Mouse (Mus musculus): ENCODE results near the gene Tsg101. TPM values are rescaled to one million over a fixed set of nuclear protein-coding genes. Genes with fewer than 3 reads are reported as not detected.
A peak's percentile ranks its signal among the peaks of the same experiment; 100 is the strongest.
"Not testable (repeated sequence)": the region's sequence is repeated elsewhere in the genome, so short reads cannot be mapped to it uniquely, and the experiment has no call there.

The Tsg101 gene
- polyA plus RNA-seq, 1 experiment from 2014 or later: 370 TPM

- H3K27ac ChIP-seq: peak overlapping the region; percentile 95
- H3K27me3 ChIP-seq (replicated peaks): no peaks in the 10 kb centered on the region
- H3K4me1 ChIP-seq: peaks cover 30% of the 10 kb centered on the region
- peak overlapping the region; percentile 78 for H3K4me2 ChIP-seq
- no peak for ATAC-seq (replicated peaks)
- H3K4me3 ChIP-seq: peak overlapping the region; percentile 100
- H3K9me3 ChIP-seq: no peaks in the 10 kb centered on the region
- WGBS: 19% methylated on average over 13 of the region's 13 CpGs
- H3K36me3 ChIP-seq (replicated peaks): no peaks in the 10 kb centered on the region; the same call in 1 of the 2 replicates
- peak overlapping the region; percentile 95 for H3K9ac ChIP-seq
Measured at GRCm38 (mm10) chr7:46918678-46919371, 944 bp downstream of the Tsg101 start.

DNA sequence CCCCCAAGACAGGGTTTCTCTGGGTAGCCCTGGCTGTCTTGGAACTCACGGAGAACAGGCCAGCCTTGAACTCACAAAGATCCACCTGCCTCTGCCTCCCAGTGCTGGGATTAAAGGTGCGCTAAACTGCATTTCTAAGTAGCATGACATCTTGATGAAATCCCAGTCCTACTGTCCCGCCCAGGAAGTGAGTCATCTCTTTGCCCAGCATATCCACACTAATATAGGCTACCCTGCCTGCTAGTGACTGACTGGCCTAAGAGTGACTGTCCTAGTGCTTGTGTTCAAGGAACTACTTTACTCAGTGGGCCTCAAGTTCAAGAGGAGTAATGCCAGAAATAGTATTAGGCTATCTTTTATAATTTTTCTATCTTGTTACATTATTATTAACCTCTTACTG lies 3.4 kb downstream of the Tsg101 start:
- no peak overlapping the region for H3K4me3 ChIP-seq
- H3K9ac ChIP-seq: no peak overlapping the region
- no peaks in the 10 kb centered on the region for H3K27me3 ChIP-seq (replicated peaks)
- peaks cover 30% of the 10 kb centered on the region for H3K4me1 ChIP-seq
- H3K9me3 ChIP-seq: no peaks in the 10 kb centered on the region
- H3K4me2 ChIP-seq: no peak overlapping the region
- no peak for ATAC-seq (replicated peaks)
- 93% methylated on average over 3 of the region's 3 CpGs for WGBS
- no peak overlapping the region for H3K27ac ChIP-seq
- peaks cover 11% of the 10 kb centered on the region for H3K36me3 ChIP-seq (replicated peaks)

DNA sequence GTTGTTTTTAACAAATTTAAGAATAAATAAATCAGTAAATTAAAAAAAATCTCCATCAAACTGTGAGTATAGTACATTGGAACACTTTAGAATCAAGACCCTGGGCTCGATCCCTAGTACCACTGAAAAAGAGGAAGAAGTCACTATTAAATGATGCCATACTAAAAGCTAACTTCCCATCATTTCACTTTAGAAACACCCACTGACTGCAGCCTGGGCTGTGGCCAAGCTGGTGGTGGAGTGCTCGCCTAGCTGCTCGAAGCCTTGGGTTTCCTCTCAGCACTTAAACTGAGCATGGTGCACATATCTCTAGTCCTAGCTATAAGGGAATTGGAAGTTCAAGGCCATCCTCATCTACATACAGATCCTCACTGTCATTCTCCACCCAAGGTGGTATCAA lies 8.5 kb downstream of the Tsg101 start:
- ATAC-seq (replicated peaks): no peak
- H3K4me1 ChIP-seq: peaks cover 4% of the 10 kb centered on the region; the same call in 1 of the 2 replicates
- no peak overlapping the region for H3K4me2 ChIP-seq
- H3K27ac ChIP-seq: no peak overlapping the region
- H3K36me3 ChIP-seq (replicated peaks): peaks cover 56% of the 10 kb centered on the region
- H3K9me3 ChIP-seq: no peaks in the 10 kb centered on the region
- H3K9ac ChIP-seq: no peak overlapping the region
- no peak overlapping the region for H3K4me3 ChIP-seq
- WGBS: 97% methylated on average over 3 of the region's 3 CpGs
- no peaks in the 10 kb centered on the region for H3K27me3 ChIP-seq (replicated peaks)

DNA sequence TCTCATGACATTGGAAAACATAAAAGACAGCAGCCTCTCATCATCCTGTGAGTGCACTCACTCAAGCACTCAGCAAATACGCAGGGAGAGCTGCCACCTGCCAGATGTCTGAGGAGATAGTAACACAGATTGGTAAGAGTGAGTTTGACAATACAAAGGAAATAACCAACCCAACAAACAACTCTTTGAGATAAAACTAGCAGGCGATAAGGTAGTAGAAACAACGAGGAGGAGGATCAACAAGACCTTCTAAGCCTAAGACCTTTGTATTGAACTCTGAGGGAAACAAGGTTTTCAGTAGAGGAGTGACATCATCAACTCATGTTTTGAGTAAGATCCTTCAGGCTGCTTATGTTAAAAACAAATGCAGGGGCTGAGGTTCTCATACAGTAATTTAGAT lies 20.4 kb downstream of the Tsg101 start:
- H3K27me3 ChIP-seq (replicated peaks): no peaks in the 10 kb centered on the region
- H3K36me3 ChIP-seq (replicated peaks): peaks cover 53% of the 10 kb centered on the region
- no peak for ATAC-seq (replicated peaks)
- no peak overlapping the region for H3K27ac ChIP-seq
- H3K4me3 ChIP-seq: no peak overlapping the region
- WGBS: 96% methylated on average over 3 of the region's 3 CpGs
- H3K9me3 ChIP-seq: no peaks in the 10 kb centered on the region
- no peak overlapping the region for H3K4me2 ChIP-seq
- no peaks in the 10 kb centered on the region for H3K4me1 ChIP-seq
- H3K9ac ChIP-seq: no peak overlapping the region

DNA sequence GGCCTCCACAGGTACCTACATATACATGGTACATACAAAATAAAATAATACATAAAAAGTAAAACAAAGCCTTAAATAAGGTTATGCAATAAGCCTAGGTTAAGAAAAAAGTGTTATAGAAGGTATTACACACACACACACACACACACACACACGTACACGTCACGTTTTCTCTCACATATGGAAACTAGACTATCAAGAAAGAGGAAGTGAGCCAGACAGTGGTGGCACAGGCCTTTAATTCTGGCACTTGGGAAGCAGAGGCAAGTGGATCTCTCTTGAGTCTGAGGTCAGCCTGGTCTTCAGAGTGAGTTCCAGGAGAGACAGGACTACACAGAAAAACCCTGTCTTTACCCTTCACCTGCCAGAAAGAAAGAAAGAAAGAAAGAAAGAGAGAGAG lies 24.3 kb downstream of the Tsg101 start:
- Histone ChIP-seq H3K4me3 (no peak overlapping the region), H3K4me2 (no peak overlapping the region), H3K27ac (no peak overlapping the region), H3K9me3 (no peaks in the 10 kb centered on the region), H3K36me3 (replicated peaks) (peaks cover 58% of the 10 kb centered on the region), H3K27me3 (replicated peaks) (no peaks in the 10 kb centered on the region), H3K4me1 (no peaks in the 10 kb centered on the region), H3K9ac (no peak overlapping the region)
- 95% methylated on average over 3 of the region's 3 CpGs for WGBS
- ATAC-seq (replicated peaks): no peak

- no peak for ATAC-seq (replicated peaks)
- Histone ChIP-seq H3K36me3 (replicated peaks) (peaks cover 29% of the 10 kb centered on the region), H3K27ac (no peak overlapping the region), H3K27me3 (replicated peaks) (no peaks in the 10 kb centered on the region), H3K9me3 (no peaks in the 10 kb centered on the region), H3K4me1 (no peaks in the 10 kb centered on the region), H3K4me3 (no peak overlapping the region), H3K9ac (no peak overlapping the region), H3K4me2 (no peak overlapping the region)
- 81% methylated on average over 3 of the region's 3 CpGs for WGBS
Measured at GRCm38 (mm10) chr7:46883304-46883703, 36.5 kb downstream of the Tsg101 start.

DNA sequence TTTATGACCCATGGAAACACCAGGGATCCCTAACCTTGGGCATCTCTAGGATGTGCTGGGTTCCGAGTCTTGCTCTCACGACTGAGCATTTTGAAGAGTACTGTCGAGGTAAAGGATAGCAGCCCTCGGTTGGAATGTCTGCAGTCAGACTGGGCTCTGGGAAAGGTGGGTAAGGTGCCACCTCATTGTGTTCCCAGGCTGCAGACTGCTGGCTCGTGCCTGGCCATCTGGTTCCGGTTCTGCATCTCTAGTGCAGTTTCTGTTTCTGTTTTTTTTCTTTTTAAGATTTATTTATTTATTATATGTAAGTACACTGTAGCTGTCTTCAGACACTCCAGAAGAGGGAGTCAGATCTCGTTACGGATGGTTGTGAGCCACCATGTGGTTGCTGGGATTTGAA lies 37.8 kb downstream of the Tsg101 start:
- not testable (repeated sequence) for ATAC-seq (replicated peaks); H3K4me3 ChIP-seq; H3K9ac ChIP-seq; H3K27me3 ChIP-seq (replicated peaks); H3K4me1 ChIP-seq; H3K27ac ChIP-seq; H3K9me3 ChIP-seq; H3K4me2 ChIP-seq
- 87% methylated on average over 8 of the region's 8 CpGs for WGBS
- peaks cover 19% of the 10 kb centered on the region for H3K36me3 ChIP-seq (replicated peaks)

DNA sequence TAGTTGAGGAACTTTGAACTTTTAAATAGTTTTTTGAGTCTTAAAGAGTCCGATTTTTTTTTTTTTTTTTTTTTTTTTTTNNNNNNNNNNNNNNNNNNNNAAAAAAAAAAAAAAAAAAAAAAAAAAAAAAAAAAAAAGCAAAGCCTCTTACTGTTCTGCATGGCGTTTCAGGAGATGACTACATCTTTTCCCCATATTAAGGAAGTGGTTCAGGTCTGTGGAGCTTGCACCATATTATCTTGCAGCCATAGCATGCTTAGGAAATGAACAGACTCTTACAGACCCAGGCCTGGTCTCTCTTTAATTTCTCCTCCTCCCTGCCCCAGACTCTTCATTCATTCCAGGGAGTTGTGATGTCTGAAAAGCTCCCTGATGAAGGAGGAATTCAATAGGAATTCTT lies 38.8 kb downstream of the Tsg101 start:
- Histone ChIP-seq H3K4me1 (no peaks in the 10 kb centered on the region), H3K27ac (no peak overlapping the region), H3K4me3 (no peak overlapping the region), H3K27me3 (replicated peaks) (no peaks in the 10 kb centered on the region), H3K9ac (no peak overlapping the region), H3K9me3 (no peaks in the 10 kb centered on the region), H3K4me2 (no peak overlapping the region), H3K36me3 (replicated peaks) (peaks cover 11% of the 10 kb centered on the region; the same call in 1 of the 2 replicates)
- WGBS: 100% methylated on average over 2 of the region's 2 CpGs
- no peak for ATAC-seq (replicated peaks)

- H3K4me2 ChIP-seq: no peak overlapping the region
- 96% methylated on average over 5 of the region's 5 CpGs for WGBS
- ATAC-seq (replicated peaks): no peak
Measured at GRCm38 (mm10) chr7:46879851-46880250, 39.9 kb downstream of the Tsg101 start.

GRCm38 (mm10) chr7:46877255-46877654 lies 42.5 kb downstream of the Tsg101 start:
- 88% methylated on average over 6 of the region's 6 CpGs for WGBS
- no peaks in the 10 kb centered on the region for H3K27me3 ChIP-seq (replicated peaks)

More at GRCm38 (mm10) chr7:46879851-46880250, 39.9 kb downstream of the Tsg101 start:
- no peak overlapping the region for H3K9ac ChIP-seq
- no peaks in the 10 kb centered on the region for H3K27me3 ChIP-seq (replicated peaks)
- no peak overlapping the region for H3K27ac ChIP-seq
- H3K9me3 ChIP-seq: no peaks in the 10 kb centered on the region
- H3K4me1 ChIP-seq: no peaks in the 10 kb centered on the region
- 0 out of 2 replicates have a peak, but pooled peaks cover 1% of the 10 kb centered on the region for H3K36me3 ChIP-seq (replicated peaks)
- no peak overlapping the region for H3K4me3 ChIP-seq

DNA sequence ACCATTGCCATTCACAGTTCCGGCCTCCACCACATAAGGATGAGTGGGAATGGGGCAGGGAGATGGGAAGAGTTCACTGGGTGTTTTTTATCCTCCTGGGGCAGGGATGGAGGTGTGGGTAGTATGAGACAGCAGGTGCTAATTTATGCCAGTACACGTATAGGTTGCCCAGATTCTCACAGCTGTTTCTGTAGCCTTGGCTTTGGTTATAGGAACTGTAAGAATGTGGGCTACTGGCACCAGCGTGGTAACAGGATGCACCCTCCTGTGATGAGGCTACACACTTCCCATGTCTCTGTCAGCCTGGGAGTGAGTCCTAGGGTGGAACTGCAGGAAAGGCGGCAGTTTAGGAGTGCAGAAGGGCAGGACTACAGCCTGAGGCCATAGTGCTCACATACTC lies 42.9 kb downstream of the Tsg101 start:
- Histone ChIP-seq H3K27me3 (replicated peaks) (no peaks in the 10 kb centered on the region), H3K4me1 (no peaks in the 10 kb centered on the region), H3K27ac (no peak overlapping the region), H3K9me3 (no peaks in the 10 kb centered on the region), H3K36me3 (replicated peaks) (no peaks in the 10 kb centered on the region), H3K4me3 (no peak overlapping the region), H3K9ac (no peak overlapping the region), H3K4me2 (no peak overlapping the region)
- ATAC-seq (replicated peaks): no peak
- 84% methylated on average over 4 of the region's 4 CpGs for WGBS

More at GRCm38 (mm10) chr7:46877255-46877654, 42.5 kb downstream of the Tsg101 start:
- no peak overlapping the region for H3K27ac ChIP-seq
- no peaks in the 10 kb centered on the region for H3K4me1 ChIP-seq
- no peak overlapping the region for H3K4me2 ChIP-seq
- H3K9me3 ChIP-seq: no peaks in the 10 kb centered on the region
- H3K9ac ChIP-seq: no peak overlapping the region
- H3K36me3 ChIP-seq (replicated peaks): no peaks in the 10 kb centered on the region
- no peak for ATAC-seq (replicated peaks)
- no peak overlapping the region for H3K4me3 ChIP-seq

GRCm38 (mm10) chr7:46871988-46872387 lies 47.8 kb downstream of the Tsg101 start:
- Histone ChIP-seq H3K9ac (no peak overlapping the region), H3K4me2 (no peak overlapping the region), H3K4me1 (no peaks in the 10 kb centered on the region), H3K4me3 (no peak overlapping the region), H3K36me3 (replicated peaks) (no peaks in the 10 kb centered on the region), H3K27me3 (replicated peaks) (no peaks in the 10 kb centered on the region), H3K9me3 (no peaks in the 10 kb centered on the region), H3K27ac (no peak overlapping the region)
- WGBS: 78% methylated on average over 4 of the region's 4 CpGs
- no peak for ATAC-seq (replicated peaks)

DNA sequence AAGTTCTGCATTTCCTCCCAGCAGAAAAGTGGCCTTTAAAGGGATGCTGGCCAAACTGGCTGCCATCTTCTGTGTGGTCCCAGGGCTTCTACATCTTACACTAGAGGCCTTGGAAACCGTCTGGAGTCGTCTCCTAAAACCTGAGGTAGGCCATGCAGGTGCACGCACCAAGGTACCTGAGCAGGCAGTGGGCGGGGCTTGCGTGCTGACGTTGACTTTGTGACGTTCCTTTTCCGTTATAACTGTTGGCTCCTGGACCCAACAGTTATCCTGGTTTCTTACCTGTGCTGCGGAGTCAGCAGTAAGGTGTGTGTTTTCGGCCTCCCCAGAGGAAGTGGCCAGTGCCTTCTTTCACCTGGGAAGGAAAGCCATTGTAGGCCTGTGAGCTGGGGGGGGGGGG lies 58.8 kb downstream of the Tsg101 start, which contains the start of gene Ldhc:
Gene Ldhc, plus strand, starts transcription at position 208 of the 400 bp plus-strand sequence.
- no peaks in the 10 kb centered on the region for H3K36me3 ChIP-seq (replicated peaks)
- no peaks in the 10 kb centered on the region for H3K27me3 ChIP-seq (replicated peaks)
- 43% methylated on average over 10 of the region's 10 CpGs for WGBS
- no peak within 1 kb of the TSS for H3K9ac ChIP-seq
- ATAC-seq (replicated peaks): no peak
- H3K4me3 ChIP-seq: no peak within 1 kb of the TSS
- no peaks in the 10 kb centered on the region for H3K9me3 ChIP-seq
- no peak within 1 kb of the TSS for H3K4me2 ChIP-seq
- H3K27ac ChIP-seq: no peak within 1 kb of the TSS
- no peaks in the 10 kb centered on the region for H3K4me1 ChIP-seq

All from midbrain, embryonic 15.5 days (tissue).